Mouse (Mus musculus): Measurements from ENCODE around the gene Hfm1.

DNA sequence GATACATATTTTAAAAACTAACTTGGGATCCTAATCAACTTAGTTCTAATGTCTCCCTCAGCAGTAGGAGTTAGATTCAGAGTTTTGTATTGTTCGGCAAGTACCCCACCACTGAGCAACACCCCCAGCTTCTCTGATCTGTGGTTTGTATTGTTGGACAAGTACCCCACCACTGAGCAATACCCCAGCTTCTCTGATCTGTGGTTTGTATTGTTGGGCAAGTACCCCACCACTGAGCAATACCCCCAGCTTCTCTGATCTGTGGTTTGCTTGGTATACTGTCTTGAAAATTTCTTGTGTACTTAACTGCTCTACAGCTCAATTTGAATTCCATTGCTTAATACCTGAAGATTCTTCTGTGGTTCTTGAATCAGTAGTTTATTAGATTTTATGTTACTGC lies 41.5 kb upstream of the Hfm1 start:
- TF ChIP-seq CTCF (IDR thresholded peaks at IDR 0.05; ENCODE audit: borderline replicate concordance, extremely low read depth, insufficient read depth, insufficient read length) (no peak), POLR2A (IDR thresholded peaks at IDR 0.05; ENCODE audit: borderline replicate concordance, extremely low read depth, insufficient read depth, insufficient read length, poor library complexity, severe bottlenecking) (no peak)

Data from brain, embryonic 14.5 days (tissue).